Mouse (Mus musculus) hindbrain, postnatal 0 days (tissue): ENCODE results near the gene Polr2h. TPM values are rescaled to one million over a fixed set of nuclear protein-coding genes. Genes with fewer than 3 reads are reported as not detected.
A peak's percentile ranks its signal among the peaks of the same experiment; 100 is the strongest.

Experiments
- ATAC-seq: fragments of 200-750 bp; cut with Nextera tagmentation; 2 replicates; pipeline ENCODE4 v1.8.0; 2017; ENCODE audit warnings: mild to moderate bottlenecking, moderate TSS enrichment, moderate library complexity
- DNase-seq: peaks from one replicate; pipeline ENCODE4 v3.0.0-alpha.2; 2015; ENCODE audit warnings: low spot score
- H3K27ac ChIP-seq: fragments of 300-500 bp; sonication (generic); 2 replicates; pipeline ENCODE4 v1.5.1; 2014; ENCODE audit warnings: mild to moderate bottlenecking
- H3K27me3 ChIP-seq: fragments of 300-500 bp; sonication (generic); 2 replicates; pipeline ENCODE4 v1.6.1; 2014; ENCODE audit warnings: low read length, mixed read lengths; ENCODE audit not compliant: insufficient read depth
- H3K36me3 ChIP-seq: fragments of 300-500 bp; sonication (generic); 2 replicates; pipeline ENCODE4 v1.6.1; 2014; ENCODE audit warnings: low read length, mixed read lengths; ENCODE audit not compliant: insufficient read depth
- H3K4me1 ChIP-seq: fragments of 300-500 bp; sonication (generic); 2 replicates; pipeline ENCODE4 v1.6.1; 2014; ENCODE audit warnings: antibody characterized with exemption, low read length, mixed read lengths; ENCODE audit not compliant: insufficient read depth
- H3K4me2 ChIP-seq: fragments of 300-500 bp; sonication (generic); 2 replicates; pipeline ENCODE4 v1.6.1; 2014; ENCODE audit warnings: low read depth, mild to moderate bottlenecking, low read length, moderate library complexity, mixed read lengths
- H3K4me3 ChIP-seq: fragments of 300-500 bp; sonication (generic); 2 replicates; pipeline ENCODE4 v1.5.1; 2014; ENCODE audit warnings: low read length
- H3K9ac ChIP-seq: fragments of 300-500 bp; sonication (generic); replicated peaks from 2 replicates; pipeline ENCODE4 v1.6.1; 2014; ENCODE audit warnings: mild to moderate bottlenecking, low read length, moderate library complexity, mixed read lengths
- H3K9me3 ChIP-seq: fragments of 300-500 bp; sonication (generic); 2 replicates; pipeline ENCODE4 v1.6.1; 2016; ENCODE audit warnings: low read length, mixed read lengths
- CTCF ChIP-seq: IDR thresholded peaks from 2 replicates; pipeline ENCODE4 v1.5.1; 2016; ENCODE audit warnings: antibody characterized with exemption, control low read depth, low read depth
- WGBS: fragments of 180-500 bp; shearing (Covaris S2); extraction: QIAGEN DNeasy Blood & Tissue Kit; methylation state at CpG from one replicate; pipeline ENCODE4 v1.1.7; 2014; 5-methylcytosine and 5-hydroxymethylcytosine counted together
- polyA plus RNA-seq: library from polyadenylated mRNA; unstranded; fragments of >200 nt; fragmentation: Nextera tagmentation; extraction: Ambion mirVana; gene quantifications from 2 replicates; pipeline ENCODE4 v1.2.1, GENCODE M21; 2015
- total RNA-seq: library from RNA; depleted of rRNA; stranded (reverse); fragments of >200 nt; gene quantifications from 2 replicates; pipeline ENCODE4 v1.2.3, GENCODE M21; 2014

The Polr2h gene
- total and polyA plus RNA-seq, 2 experiments from 2014 or later, result 25.5 to 90.8 TPM

- peaks cover 23% of the 10 kb centered on the region for H3K36me3 ChIP-seq
- H3K9ac ChIP-seq, result peak overlapping the region; percentile 96
- H3K4me2 ChIP-seq, result peak overlapping the region; percentile 94
- WGBS, result 10% methylated on average over 14 of the region's 14 CpGs
- H3K4me1 ChIP-seq, result peaks cover 18% of the 10 kb centered on the region
- H3K27ac ChIP-seq, result peak overlapping the region; percentile 92
- DNase-seq, result no peak
- ATAC-seq, result no peak
- H3K27me3 ChIP-seq, result no peaks in the 10 kb centered on the region
- TF ChIP-seq CTCF, result no peak
- H3K4me3 ChIP-seq, result peak overlapping the region; percentile 88
- H3K9me3 ChIP-seq, result no peaks in the 10 kb centered on the region
These were observed 43.7 kb upstream of the Polr2h start for GRCm38 (mm10) chr16:20673706-20674303.

DNA sequence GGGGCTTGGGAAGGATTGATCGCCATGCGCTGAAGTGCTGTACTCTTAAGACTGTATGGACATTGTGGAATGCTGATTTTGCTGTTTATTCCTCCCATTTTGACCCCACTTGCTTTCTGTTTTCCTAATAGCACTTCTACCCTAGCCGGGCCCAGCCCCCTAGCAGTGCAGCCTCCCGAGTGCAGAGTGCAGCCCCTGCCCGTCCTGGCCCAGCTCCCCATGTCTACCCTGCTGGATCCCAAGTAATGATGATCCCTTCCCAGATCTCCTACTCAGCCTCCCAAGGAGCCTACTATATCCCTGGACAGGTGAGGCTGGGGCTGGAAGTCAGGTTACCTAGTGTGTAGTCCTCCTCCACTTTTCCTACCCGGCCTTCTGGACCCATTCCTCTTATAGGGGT, 42.3 kb upstream of the Polr2h start:
- no peak for ATAC-seq
- H3K9ac ChIP-seq, result no peak overlapping the region
- no peak overlapping the region for H3K27ac ChIP-seq
- no peaks in the 10 kb centered on the region for H3K27me3 ChIP-seq
- TF ChIP-seq CTCF, result no peak
- no peaks in the 10 kb centered on the region for H3K9me3 ChIP-seq
- H3K4me2 ChIP-seq, result no peak overlapping the region
- peaks cover 35% of the 10 kb centered on the region for H3K36me3 ChIP-seq
- peaks cover 18% of the 10 kb centered on the region for H3K4me1 ChIP-seq
- no peak overlapping the region for H3K4me3 ChIP-seq
- WGBS, result 90% methylated on average over 6 of the region's 6 CpGs
- DNase-seq, result no peak

- 85% methylated on average over 4 of the region's 4 CpGs for WGBS
- DNase-seq (peak; percentile 44), ATAC-seq (no peak)
- peak; percentile 35 for TF ChIP-seq CTCF
- H3K27ac ChIP-seq, result no peak overlapping the region
- no peak overlapping the region for H3K9ac ChIP-seq
- peaks cover 18% of the 10 kb centered on the region for H3K4me1 ChIP-seq
- peaks cover 50% of the 10 kb centered on the region for H3K36me3 ChIP-seq
- H3K9me3 ChIP-seq, result no peaks in the 10 kb centered on the region
- no peaks in the 10 kb centered on the region for H3K27me3 ChIP-seq
- no peak overlapping the region for H3K4me2 ChIP-seq
- no peak overlapping the region for H3K4me3 ChIP-seq
These were observed 40.8 kb upstream of the Polr2h start for GRCm38 (mm10) chr16:20676702-20677101.

DNA sequence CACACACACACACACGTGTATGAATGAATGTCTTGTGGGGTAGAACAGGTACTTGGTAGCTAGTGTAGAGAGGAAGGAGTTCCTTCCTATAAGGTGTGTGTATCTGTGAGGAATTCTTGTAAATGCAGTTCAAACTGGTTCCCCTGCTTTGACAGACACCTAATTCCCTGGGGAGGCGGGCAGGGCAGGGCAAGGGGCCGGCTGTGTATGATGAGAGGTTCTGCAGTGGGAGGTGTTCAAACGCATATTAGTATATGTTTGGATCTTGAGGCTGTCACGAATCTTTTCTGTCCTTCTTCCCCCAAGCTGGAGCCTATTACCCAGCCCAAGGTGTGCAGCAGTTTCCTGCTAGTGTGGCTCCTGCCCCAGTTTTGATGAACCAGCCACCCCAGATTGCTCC, 40.1 kb upstream of the Polr2h start:
- no peak for ATAC-seq
- Histone ChIP-seq H3K9ac (0 out of 2 replicates have a peak overlapping the region, but pooled peaks have one; percentile 9), H3K4me2 (no peak overlapping the region), H3K36me3 (peaks cover 57% of the 10 kb centered on the region), H3K4me1 (peaks cover 13% of the 10 kb centered on the region), H3K9me3 (no peaks in the 10 kb centered on the region), H3K27ac (no peak overlapping the region), H3K27me3 (no peaks in the 10 kb centered on the region), H3K4me3 (no peak overlapping the region)
- WGBS, result 85% methylated on average over 5 of the region's 5 CpGs
- DNase-seq, result no peak
- no peak for TF ChIP-seq CTCF

DNA sequence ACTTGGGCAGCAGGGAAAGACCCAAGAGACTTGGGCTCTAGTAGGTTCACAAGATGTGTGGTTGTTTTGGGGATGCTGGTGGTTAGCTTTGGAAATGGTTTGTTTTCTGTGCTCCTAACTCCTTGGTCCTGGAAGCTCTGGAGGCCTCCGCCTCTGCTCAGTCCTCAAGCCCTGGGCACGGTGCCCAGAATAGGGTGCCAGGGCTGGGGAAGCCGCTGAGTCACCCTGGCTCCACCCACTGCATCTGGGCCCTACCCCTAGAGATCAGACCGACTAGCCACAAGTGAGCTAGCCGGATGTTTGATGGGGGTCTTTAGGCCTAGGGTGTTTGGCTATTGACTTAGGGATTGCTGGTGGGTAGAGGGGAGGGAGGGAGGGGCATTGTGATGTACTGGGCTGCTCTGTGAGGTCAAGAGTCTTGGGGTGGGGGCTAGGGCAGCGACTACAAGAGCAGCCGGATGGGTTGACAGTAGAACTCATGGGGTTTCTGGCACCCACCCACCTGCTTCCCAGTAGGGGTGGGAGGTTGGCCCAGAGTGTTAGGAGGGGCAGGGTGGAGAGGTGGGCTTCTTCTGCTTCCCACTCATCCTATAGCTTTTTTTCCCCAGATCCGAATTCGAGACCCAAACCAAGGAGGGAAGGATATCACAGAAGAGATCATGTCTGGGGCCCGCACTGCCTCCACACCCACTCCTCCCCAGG, 39.3 kb upstream of the Polr2h start:
- ATAC-seq (no peak), DNase-seq (peak; percentile 70)
- no peaks in the 10 kb centered on the region for H3K27me3 ChIP-seq
- peaks cover 13% of the 10 kb centered on the region for H3K4me1 ChIP-seq
- no peaks in the 10 kb centered on the region for H3K9me3 ChIP-seq
- WGBS, result 53% methylated on average over 10 of the region's 10 CpGs
- no peak overlapping the region for H3K4me2 ChIP-seq
- H3K4me3 ChIP-seq, result no peak overlapping the region
- H3K27ac ChIP-seq, result no peak overlapping the region
- no peak for TF ChIP-seq CTCF
- no peak overlapping the region for H3K9ac ChIP-seq
- peaks cover 64% of the 10 kb centered on the region for H3K36me3 ChIP-seq

GRCm38 (mm10) chr16:20690774-20691173, 26.7 kb upstream of the Polr2h start:
- Histone ChIP-seq H3K4me1 (peaks cover 11% of the 10 kb centered on the region), H3K4me2 (no peak overlapping the region), H3K36me3 (peaks cover 57% of the 10 kb centered on the region), H3K27ac (no peak overlapping the region), H3K4me3 (no peak overlapping the region), H3K9me3 (no peaks in the 10 kb centered on the region), H3K9ac (no peak overlapping the region), H3K27me3 (no peaks in the 10 kb centered on the region)
- ATAC-seq (no peak), DNase-seq (no peak)
- no peak for TF ChIP-seq CTCF
- WGBS, result 93% methylated on average over 3 of the region's 3 CpGs

DNA sequence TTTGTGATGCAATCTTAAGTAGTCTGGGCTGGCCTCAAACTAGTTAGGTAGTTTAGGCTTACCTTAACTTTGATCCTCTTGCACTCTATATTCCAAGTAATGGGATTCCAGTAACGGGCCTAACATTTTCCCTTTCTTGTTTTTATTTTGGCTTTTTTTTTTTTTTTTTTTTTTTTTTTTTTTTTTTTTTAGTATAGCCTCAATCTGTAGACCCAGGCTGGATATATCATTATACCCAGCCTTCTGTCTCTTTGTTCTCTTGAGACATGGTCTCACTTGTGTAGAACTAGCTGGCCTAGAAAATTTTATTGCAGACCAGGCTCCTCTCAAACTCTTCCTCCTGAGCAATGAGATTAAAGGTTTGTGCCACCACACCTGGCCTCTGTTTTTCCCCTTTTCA, 25.8 kb upstream of the Polr2h start:
- peaks cover 48% of the 10 kb centered on the region for H3K36me3 ChIP-seq
- no peak for DNase-seq
- H3K4me1 ChIP-seq, result peaks cover 11% of the 10 kb centered on the region
- no peak overlapping the region for H3K9ac ChIP-seq
- H3K27ac ChIP-seq, result no peak overlapping the region
- H3K4me3 ChIP-seq, result no peak overlapping the region
- 86% methylated on average over 1 of the region's 1 CpGs for WGBS
- no peaks in the 10 kb centered on the region for H3K27me3 ChIP-seq
- H3K4me2 ChIP-seq, result no peak overlapping the region
- no peak for ATAC-seq
- H3K9me3 ChIP-seq, result no peaks in the 10 kb centered on the region
- TF ChIP-seq CTCF, result no peak
